Mouse (Mus musculus): ENCODE results near the gene St6galnac3.

- TF ChIP-seq CTCF (IDR thresholded peaks at IDR 0.05; ENCODE audit: borderline replicate concordance, extremely low read depth, insufficient read depth, insufficient read length) (no peak), POLR2A (IDR thresholded peaks at IDR 0.05; ENCODE audit: borderline replicate concordance, extremely low read depth, insufficient read depth, insufficient read length, poor library complexity, severe bottlenecking) (no peak)
These were observed 244.9 kb downstream of the St6galnac3 start for GRCm38 (mm10) chr3:153480005-153480635.
